Mouse (Mus musculus) cerebellum, postnatal 25 days (tissue): ENCODE measurements at regions not wholly inside any gene's neighbourhood (a gene's known extent, or its start where the extent isn't known, plus 50 kb on each side); places are given as distances from the start of the nearest gene placed in this dataset.

Experiments
- DNase-seq, 2 experiments: peaks; one replicate each; pipeline ENCODE4 v3.0.0; 2021; ENCODE audit warnings: mixed read lengths in 2 of 2

DNA sequence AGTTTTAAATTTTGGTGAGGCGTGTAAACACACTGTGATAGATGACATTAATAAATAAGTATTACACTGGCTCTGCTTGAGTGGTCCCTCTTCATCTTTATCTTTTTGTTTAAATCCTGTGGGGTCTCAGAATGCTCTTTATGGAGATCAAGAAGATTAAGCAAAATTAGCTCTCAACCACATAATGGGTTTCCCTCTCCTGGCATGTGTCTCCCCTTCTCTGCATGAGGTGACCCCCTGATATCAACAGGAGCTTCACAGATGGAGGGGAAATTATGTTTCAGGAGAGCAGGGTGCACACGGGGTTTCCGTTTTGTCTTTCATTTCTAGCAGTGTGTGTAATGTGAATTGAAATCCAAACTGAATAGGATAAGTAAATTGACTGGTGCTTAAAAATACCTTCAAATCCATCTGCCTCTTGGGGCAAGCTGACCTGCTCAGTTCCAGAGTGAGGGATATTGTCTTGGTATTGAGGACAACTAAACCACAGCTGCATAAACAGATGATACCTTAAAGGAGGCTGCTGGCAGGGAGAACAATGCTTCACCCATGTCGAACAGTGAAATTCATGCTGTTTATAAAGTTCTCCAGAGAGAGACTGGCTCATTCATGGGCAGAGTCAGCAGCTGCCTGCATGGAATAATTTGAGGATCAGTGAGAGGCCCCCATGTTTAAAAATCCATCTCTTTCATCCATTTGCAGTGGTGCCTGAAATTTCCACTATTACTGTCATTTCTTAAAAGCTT, 518.3 kb upstream of the Nr2f1 start:
- no peak for DNase-seq

- DNase-seq, result no peak
These were observed 517.6 kb upstream of the Nr2f1 start for GRCm38 (mm10) chr13:78717159-78717558.

DNA sequence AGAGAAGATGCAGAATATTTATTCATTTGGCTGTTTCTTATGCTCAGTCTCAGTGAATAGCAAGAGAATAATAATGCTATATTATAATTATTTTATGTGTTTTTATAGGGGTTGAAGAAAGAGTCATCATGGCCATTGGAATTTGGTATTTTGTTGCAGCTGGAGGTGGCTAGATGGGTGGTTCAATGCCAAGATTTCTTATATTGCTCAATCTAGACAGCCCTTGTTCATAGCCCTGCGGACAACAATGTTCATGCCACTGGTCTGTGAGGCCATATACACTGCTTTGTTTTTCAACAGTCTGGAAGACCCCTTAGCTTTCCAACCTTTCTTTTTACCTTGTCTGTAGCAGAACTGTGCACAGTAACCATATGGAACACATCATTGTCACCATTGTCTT, 505.1 kb upstream of the Nr2f1 start:
- DNase-seq, result no peak

- no peak for DNase-seq
These were observed 498.4 kb upstream of the Nr2f1 start for GRCm38 (mm10) chr13:78697814-78698519.

DNA sequence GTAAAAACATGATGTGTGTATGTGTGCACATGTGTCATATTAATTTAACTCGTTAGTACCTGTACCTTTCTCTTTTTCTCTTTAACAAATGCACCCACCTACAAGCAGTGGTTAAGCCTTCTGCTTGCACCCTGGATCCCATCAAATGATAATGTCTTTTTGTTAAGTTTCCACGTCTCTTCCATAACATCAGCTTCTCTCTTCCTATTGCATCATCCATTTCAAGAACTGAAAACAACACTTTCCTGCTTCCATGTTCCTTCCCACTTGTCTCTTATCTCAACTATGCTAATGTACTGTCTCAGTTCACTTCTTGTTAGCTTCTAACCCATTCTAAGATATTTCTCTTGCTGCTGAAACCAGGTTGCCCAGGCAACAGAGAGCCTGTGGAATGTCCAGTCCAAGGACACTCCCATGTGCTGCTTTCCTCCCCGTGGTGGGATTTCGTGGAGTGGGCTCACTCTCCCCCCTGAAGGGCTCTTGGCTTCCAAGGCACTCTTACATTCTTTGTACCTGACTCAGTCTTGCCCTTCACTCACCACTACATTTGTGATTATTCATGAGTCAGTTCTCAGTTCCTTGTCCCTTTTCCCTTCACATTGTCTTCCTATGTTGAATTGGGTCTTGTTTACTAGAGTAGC, 479.8 kb upstream of the Nr2f1 start:
- no peak for DNase-seq

DNA sequence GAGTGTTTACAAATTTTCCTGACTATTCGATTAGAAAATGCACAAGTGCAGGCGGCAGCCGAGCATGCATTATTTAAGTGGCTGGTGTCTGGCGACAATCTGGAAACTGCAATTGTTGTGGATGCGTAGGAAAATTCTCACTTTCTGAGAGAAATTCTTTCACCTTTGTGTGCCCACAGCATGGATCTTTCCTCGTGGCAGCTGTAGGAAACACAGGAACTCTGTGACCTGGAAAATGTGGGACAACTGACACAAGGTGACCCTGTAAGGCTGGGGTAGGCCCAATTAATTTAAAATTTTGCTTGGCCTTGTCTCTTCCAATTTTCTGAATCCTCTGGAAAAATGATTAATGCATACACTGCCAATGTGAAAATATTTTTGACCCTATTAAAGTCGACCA, 478.7 kb upstream of the Nr2f1 start:
- DNase-seq, result no peak

DNA sequence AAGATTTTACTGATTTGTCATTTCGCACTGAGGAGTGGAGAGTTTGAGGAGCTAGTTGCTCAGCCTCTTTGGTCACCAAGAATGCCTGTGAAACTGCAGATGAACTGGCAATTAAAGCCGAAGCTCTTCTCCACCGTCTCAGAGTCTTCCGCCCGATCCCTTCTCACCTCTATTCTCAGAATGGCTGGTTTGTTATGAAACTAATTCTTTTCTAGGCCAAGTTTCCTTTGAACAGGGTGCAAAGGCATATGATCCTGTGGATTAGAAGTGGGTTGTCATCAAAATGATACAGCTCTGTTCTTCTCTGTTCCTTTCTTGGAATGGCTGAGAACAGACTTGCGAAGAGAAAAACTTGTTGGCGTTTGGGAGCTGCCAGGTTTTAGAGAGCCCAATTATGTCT, 458.7 kb upstream of the Nr2f1 start:
- no peak for DNase-seq

GRCm38 (mm10) chr13:78656766-78657165, 457.2 kb upstream of the Nr2f1 start:
- no peak for DNase-seq

DNA sequence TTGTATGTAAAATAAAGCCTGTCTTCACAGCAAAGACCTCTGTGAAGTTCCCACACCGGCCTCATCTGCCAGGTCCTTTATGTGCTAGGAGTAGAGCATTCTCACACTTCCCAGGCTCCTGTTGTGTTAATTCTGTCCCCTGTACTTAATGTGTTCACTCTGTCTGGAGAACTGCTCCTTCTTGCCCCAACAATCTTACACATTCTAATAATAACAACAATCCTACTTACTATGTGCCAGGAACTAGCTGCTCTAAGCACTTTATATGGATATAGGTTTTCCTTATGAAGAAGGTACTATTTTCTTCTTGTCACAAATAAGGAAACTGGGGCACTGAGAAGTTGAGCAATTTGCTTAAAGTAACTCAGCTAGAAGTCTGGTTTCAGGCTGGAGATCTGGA, 456.6 kb upstream of the Nr2f1 start:
- no peak for DNase-seq

GRCm38 (mm10) chr13:78650824-78651223, 451.3 kb upstream of the Nr2f1 start:
- no peak for DNase-seq

DNA sequence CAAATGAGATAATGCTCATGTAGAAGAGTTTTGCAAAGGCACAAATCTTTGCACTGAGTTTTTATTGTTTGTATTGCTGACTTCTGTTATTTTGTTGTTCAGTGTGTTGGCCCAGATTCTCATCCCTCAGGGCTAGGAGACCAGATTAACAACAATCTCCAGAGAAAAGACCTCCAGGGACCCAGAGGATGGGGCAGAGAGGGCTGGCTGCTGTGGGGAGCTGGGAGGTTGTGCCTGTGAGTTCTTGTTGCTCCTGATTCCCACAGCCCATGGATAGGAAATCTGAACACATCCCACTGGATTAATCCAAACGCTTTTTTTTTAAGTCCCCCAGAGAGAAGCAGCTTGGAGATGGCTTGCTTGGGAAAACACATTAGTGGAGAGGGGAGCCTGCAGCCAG, 445.0 kb upstream of the Nr2f1 start:
- DNase-seq, result no peak

- DNase-seq, result no peak
These were observed 443.5 kb upstream of the Nr2f1 start for GRCm38 (mm10) chr13:78643023-78643422.

DNA sequence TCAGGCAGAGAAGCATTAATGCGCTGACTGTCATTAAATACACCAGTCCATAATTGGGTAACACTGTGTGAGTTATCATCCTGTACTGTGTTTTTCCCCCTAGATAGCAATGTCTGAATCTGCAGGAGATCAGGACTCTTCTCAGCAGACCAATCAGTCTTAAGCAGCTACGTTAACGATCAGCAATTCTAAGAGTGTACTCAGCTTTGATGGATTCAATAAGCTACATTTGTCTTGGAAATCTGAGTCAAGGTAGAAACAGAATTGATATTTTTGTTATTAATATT, 442.8 kb upstream of the Nr2f1 start:
- DNase-seq, result no peak

DNA sequence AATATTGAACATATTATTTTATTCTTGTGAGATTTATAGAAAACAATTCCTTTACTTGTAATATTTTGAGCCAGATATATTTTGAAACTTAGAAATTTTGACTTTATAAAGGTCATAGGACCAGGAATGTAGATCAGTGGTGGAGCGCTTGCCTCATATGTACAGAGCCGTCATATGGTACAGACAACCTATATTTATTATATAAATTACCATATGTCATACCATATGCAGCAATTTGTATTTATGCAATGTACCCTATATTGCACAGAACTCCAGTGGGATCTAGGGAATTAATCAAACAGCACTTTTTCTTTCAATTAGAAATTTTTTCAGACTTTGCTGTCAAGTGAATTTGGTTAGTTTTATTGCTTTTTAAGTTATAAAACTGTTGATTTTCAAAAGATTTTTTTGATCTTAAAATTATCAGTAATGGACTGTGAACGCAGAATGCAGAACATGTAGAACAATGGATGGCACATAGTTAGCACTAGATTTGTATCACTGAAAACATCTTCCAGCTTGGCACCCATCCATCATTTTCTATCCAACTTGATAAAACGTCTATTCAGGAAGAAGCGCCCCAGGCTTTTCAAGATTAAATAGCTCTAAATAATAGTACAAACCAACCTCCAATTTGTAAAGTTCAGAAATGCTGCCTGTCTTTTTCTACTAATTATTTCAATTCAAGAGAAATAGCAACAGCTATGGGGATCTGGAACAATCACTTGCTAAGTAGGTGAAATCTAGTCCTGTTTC, 442.3 kb upstream of the Nr2f1 start:
- no peak for DNase-seq

DNA sequence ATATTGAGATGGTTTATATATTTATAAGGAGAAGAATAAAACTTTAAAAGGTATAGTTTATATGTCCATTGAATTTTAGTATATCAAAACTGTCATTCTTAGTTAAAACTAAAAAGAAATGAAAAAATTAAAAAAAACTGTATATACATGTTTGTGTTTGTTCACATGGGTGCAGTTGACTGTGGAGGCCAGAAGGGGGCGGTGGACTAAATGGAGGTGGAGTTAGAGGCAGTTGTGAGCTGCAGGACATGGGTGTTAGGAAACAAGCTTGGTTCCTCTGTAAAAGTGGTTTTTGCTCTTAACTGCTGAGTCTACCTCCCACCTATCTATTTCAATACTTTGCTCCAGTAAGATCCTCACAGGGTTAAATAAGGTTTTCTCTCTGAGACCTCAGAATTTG, 440.8 kb upstream of the Nr2f1 start:
- DNase-seq, result no peak

DNA sequence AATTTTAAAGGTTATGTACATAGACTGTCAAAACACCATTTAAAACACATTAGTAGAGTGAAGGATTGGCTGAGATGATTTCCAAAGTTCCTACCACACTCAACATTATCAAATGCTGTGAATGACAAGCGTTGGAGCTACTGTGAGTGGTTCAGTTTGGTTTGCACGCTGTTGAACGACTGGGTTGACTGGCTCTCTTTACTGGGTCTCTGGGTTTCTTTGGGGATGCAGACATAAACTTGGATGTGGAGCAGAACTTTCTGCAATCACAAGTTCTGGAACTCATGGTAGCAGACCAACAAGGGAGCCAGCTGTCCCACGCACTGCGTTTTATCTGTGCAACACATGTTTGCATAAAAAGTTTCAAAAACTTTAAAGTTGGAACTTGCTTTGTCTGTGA, 438.9 kb upstream of the Nr2f1 start:
- DNase-seq, result no peak

DNA sequence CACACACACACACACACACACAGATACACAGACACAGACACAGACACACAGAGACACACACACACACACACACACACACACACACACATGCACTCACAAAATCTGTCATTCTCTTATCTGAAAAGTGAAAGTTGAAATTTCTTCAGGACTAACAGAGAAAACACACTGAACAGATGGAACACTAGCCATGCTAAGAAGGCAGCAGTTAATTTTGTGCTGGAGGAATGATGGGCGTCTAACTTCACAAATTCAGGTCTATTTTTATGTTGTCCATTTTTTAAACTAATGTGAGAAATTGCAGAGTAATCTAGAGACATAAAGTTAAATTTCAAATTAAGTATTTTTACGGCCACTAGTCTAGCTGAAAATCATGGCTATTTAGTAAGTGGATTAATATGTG, 432.1 kb upstream of the Nr2f1 start:
- DNase-seq, result no peak

- no peak for DNase-seq
These were observed 429.6 kb upstream of the Nr2f1 start for GRCm38 (mm10) chr13:78629041-78629727.

- DNase-seq, result no peak
These were observed 424.1 kb upstream of the Nr2f1 start for GRCm38 (mm10) chr13:78623652-78624051.

- no peak for DNase-seq
These were observed 403.3 kb upstream of the Nr2f1 start for GRCm38 (mm10) chr13:78602861-78603211.

GRCm38 (mm10) chr13:78602211-78602860, 402.8 kb upstream of the Nr2f1 start:
- no peak for DNase-seq

GRCm38 (mm10) chr13:78580863-78581595, 381.5 kb upstream of the Nr2f1 start:
- no peak for DNase-seq
